Mouse (Mus musculus) cerebellum, postnatal 14 days (tissue): ENCODE results near the gene Olfr3.

Source experiments
- DNase-seq, 2 experiments: peaks; one replicate each; pipeline ENCODE4 v3.0.0; 2021; ENCODE audit warnings: mixed read lengths in 2 of 2

The Olfr3 gene

GRCm38 (mm10) chr2:36816932-36817331, at the start of gene Olfr3:
Gene Olfr3 (minus strand): TSS chr2:36817032.
- DNase-seq: no peak

- no peak for DNase-seq
Observed at GRCm38 (mm10) chr2:36862560-36862959, 45.7 kb upstream of the Olfr3 start, which contains the start of gene Olfr351. Gene Olfr351 (minus strand): TSS chr2:36862660.

GRCm38 (mm10) chr2:36846010-36846409, 29.2 kb upstream of the Olfr3 start, which contains the start of gene Olfr350:
Gene Olfr350 (plus strand): TSS chr2:36846310.
- DNase-seq: no peak

GRCm38 (mm10) chr2:36790238-36790637, 26.6 kb downstream of the Olfr3 start, which contains the start of gene Olfr50:
Gene Olfr50 (plus strand): TSS chr2:36790538.
- DNase-seq: no peak

- no peak for DNase-seq
Observed at GRCm38 (mm10) chr2:36783976-36784375, 32.9 kb downstream of the Olfr3 start, which contains the start of gene Olfr348. Gene Olfr348 (plus strand): TSS chr2:36784276.
